Mouse (Mus musculus) C2C12 (cell line): ENCODE data around the gene Esrrb. TPM values are rescaled to one million over a fixed set of nuclear protein-coding genes. Genes with fewer than 3 reads are reported as not detected.

ENCODE experiments used
- H3K27me3 ChIP-seq: one replicate; pipeline ENCODE4 v1.6.1; 2011; ENCODE audit not compliant: control insufficient read depth, insufficient read depth, insufficient read length
- H3K36me3 ChIP-seq: one replicate; pipeline ENCODE4 v1.6.1; 2011; ENCODE audit not compliant: control insufficient read depth, insufficient read depth
- H3K4me3 ChIP-seq: one replicate; pipeline ENCODE4 v1.5.1; 2011; ENCODE audit warnings: mild to moderate bottlenecking, control low read depth; ENCODE audit not compliant: poor library complexity, insufficient read depth, severe bottlenecking
- H3K79me2 ChIP-seq: one replicate; pipeline ENCODE4 v1.6.1; 2011; ENCODE audit not compliant: control insufficient read depth, insufficient read depth
- H3K79me3 ChIP-seq: one replicate; pipeline ENCODE4 v1.6.1; 2011; ENCODE audit warnings: low read depth, control low read depth
- H3ac ChIP-seq: one replicate; pipeline ENCODE3; 2011; ENCODE audit warnings: low read depth; ENCODE audit not compliant: control insufficient read depth, insufficient read length
- CEBPB ChIP-seq: IDR thresholded peaks from one replicate; pipeline ENCODE4 v1.6.1; 2011; ENCODE audit warnings: low read depth, mild to moderate bottlenecking, control low read depth, moderate library complexity
- CTCF ChIP-seq: IDR thresholded peaks from one replicate; pipeline ENCODE4 v1.5.1; 2011; ENCODE audit not compliant: control insufficient read depth, insufficient read depth, insufficient read length
- FOSL1 ChIP-seq: IDR thresholded peaks from one replicate; pipeline ENCODE4 v1.8.0; 2011; ENCODE audit warnings: mild to moderate bottlenecking, low read length; ENCODE audit not compliant: poor library complexity, insufficient read depth, severe bottlenecking
- MAX ChIP-seq: IDR thresholded peaks from one replicate; pipeline ENCODE4 v1.6.1; 2011; ENCODE audit warnings: mild to moderate bottlenecking, control low read depth
- MYOD1 ChIP-seq: IDR thresholded peaks from one replicate; pipeline ENCODE4 v1.6.1; 2011; ENCODE audit warnings: low read depth; ENCODE audit not compliant: control insufficient read depth, insufficient read length
- MYOG ChIP-seq: IDR thresholded peaks from one replicate; pipeline ENCODE4 v1.6.1; 2011; ENCODE audit not compliant: control insufficient read depth, insufficient read length; ENCODE audit errors: extremely low read depth
- USF1 ChIP-seq: IDR thresholded peaks from one replicate; pipeline ENCODE4 v1.6.1; 2011; ENCODE audit warnings: low read depth, mild to moderate bottlenecking, control low read depth, moderate library complexity
- polyA plus RNA-seq: library from polyadenylated mRNA; unstranded; fragments of >200 nt; fragmentation: generic; extraction: Trizol; gene quantifications from one replicate; pipeline ENCODE4 v1.2.1, GENCODE M21; 2012; ENCODE audit warnings: missing spikeins

Esrrb gene
- polyA plus RNA-seq, 1 experiment = 0.80 TPM

- no peaks in the 10 kb centered on the region for H3K79me3 ChIP-seq
- H3K36me3 ChIP-seq = no peaks in the 10 kb centered on the region
- no peak overlapping the region for H3ac ChIP-seq
- no peak overlapping the region for H3K4me3 ChIP-seq
- H3K27me3 ChIP-seq = peaks cover 19% of the 10 kb centered on the region
- TF ChIP-seq CTCF = no peak
- TF ChIP-seq MAX = no peak
- no peak for TF ChIP-seq USF1
- no peak for TF ChIP-seq MYOG
- TF ChIP-seq MYOD1 = no peak
- no peak for TF ChIP-seq CEBPB
- no peak for TF ChIP-seq FOSL1
- no peaks in the 10 kb centered on the region for H3K79me2 ChIP-seq
Measured at GRCm38 (mm10) chr12:86539511-86539910, 178.6 kb downstream of the Esrrb start.

GRCm38 (mm10) chr12:86547808-86548207, 186.9 kb downstream of the Esrrb start:
- Histone ChIP-seq H3K36me3 (no peaks in the 10 kb centered on the region), H3K4me3 (no peak overlapping the region), H3ac (no peak overlapping the region), H3K79me3 (no peaks in the 10 kb centered on the region), H3K27me3 (peaks cover 12% of the 10 kb centered on the region), H3K79me2 (no peaks in the 10 kb centered on the region)
- TF ChIP-seq CTCF (no peak), CEBPB (no peak), MYOG (no peak), MAX (no peak), FOSL1 (no peak), USF1 (no peak), MYOD1 (no peak)

- Histone ChIP-seq H3K36me3 (no peaks in the 10 kb centered on the region), H3K79me2 (no peaks in the 10 kb centered on the region), H3K4me3 (no peak overlapping the region), H3K79me3 (no peaks in the 10 kb centered on the region), H3ac (no peak overlapping the region), H3K27me3 (peaks cover 22% of the 10 kb centered on the region)
- no peak for TF ChIP-seq CEBPB
Measured at GRCm38 (mm10) chr12:86553037-86553436, 192.1 kb downstream of the Esrrb start.

- Histone ChIP-seq H3K36me3 (no peaks in the 10 kb centered on the region), H3K79me3 (no peaks in the 10 kb centered on the region), H3K4me3 (no peak overlapping the region), H3K79me2 (no peaks in the 10 kb centered on the region), H3ac (no peak overlapping the region), H3K27me3 (peaks cover 28% of the 10 kb centered on the region)
- TF ChIP-seq MYOG (no peak), CTCF (no peak), MAX (no peak), USF1 (no peak), CEBPB (no peak), FOSL1 (no peak), MYOD1 (no peak)
Measured at GRCm38 (mm10) chr12:86556796-86557517, 196.0 kb downstream of the Esrrb start.

GRCm38 (mm10) chr12:86558889-86559288, 198.0 kb downstream of the Esrrb start:
- H3K79me2 ChIP-seq = no peaks in the 10 kb centered on the region
- H3K79me3 ChIP-seq = no peaks in the 10 kb centered on the region
- H3K4me3 ChIP-seq = no peak overlapping the region
- H3ac ChIP-seq = no peak overlapping the region
- H3K36me3 ChIP-seq = no peaks in the 10 kb centered on the region
- no peak for TF ChIP-seq USF1
- no peak for TF ChIP-seq MYOG
- no peak for TF ChIP-seq MYOD1
- TF ChIP-seq FOSL1 = no peak
- TF ChIP-seq CEBPB = no peak
- no peak for TF ChIP-seq CTCF
- TF ChIP-seq MAX = no peak
- H3K27me3 ChIP-seq = peaks cover 31% of the 10 kb centered on the region

- no peaks in the 10 kb centered on the region for H3K79me3 ChIP-seq
- peaks cover 28% of the 10 kb centered on the region for H3K27me3 ChIP-seq
- no peaks in the 10 kb centered on the region for H3K79me2 ChIP-seq
- no peaks in the 10 kb centered on the region for H3K36me3 ChIP-seq
- H3ac ChIP-seq = no peak overlapping the region
- no peak overlapping the region for H3K4me3 ChIP-seq
- TF ChIP-seq MAX (no peak), MYOD1 (no peak), MYOG (no peak), CEBPB (no peak), USF1 (no peak), CTCF (no peak), FOSL1 (no peak)
Measured at GRCm38 (mm10) chr12:86562705-86563104, 201.8 kb downstream of the Esrrb start.
